Mouse (Mus musculus): ENCODE results near the gene Snx4. TPM values are rescaled to one million over a fixed set of nuclear protein-coding genes. Genes with fewer than 3 reads are reported as not detected.
"Not testable (repeated sequence)": the region's sequence is repeated elsewhere in the genome, so short reads cannot be mapped to it uniquely, and the experiment has no call there.

Snx4 gene
- polyA plus RNA-seq (2012; rRNA removed), result 7.6 and 10.6 TPM in 2 replicates

- no peaks in the 10 kb centered on the region for H3K27me3 ChIP-seq (ENCODE audit: control insufficient read depth, insufficient read depth, low read length)
- peak within 1 kb of the TSS; percentile 90 for H3K27ac ChIP-seq (ENCODE audit: control insufficient read depth, insufficient read depth, low read depth, low read length)
- H3K4me1 ChIP-seq (ENCODE audit: control insufficient read depth, insufficient read depth, low read length), result peaks cover 6% of the 10 kb centered on the region
- no peaks in the 10 kb centered on the region for H3K36me3 ChIP-seq (ENCODE audit: control insufficient read depth, insufficient read depth, low read length)
- no peak for TF ChIP-seq CTCF (IDR thresholded peaks at IDR 0.05; ENCODE audit: control insufficient read depth, insufficient read depth, insufficient replicate concordance, low read depth, low read length)
- peak; percentile 60 for TF ChIP-seq POLR2A (IDR thresholded peaks at IDR 0.05; ENCODE audit: control insufficient read depth, low read depth, low read length)
- H3K4me3 ChIP-seq (ENCODE audit: control insufficient read depth, low read depth, low read length), result peak within 1 kb of the TSS; percentile 98
These were observed at the start of gene Snx4 for GRCm38 (mm10) chr16:33251194-33252051. Snx4 (plus strand) TSS chr16:33251442.

GRCm38 (mm10) chr16:33210812-33211211 is 40.4 kb upstream of the Snx4 start:
- no peak for TF ChIP-seq POLR2A (IDR thresholded peaks at IDR 0.05; ENCODE audit: control insufficient read depth, low read depth, low read length)
- no peak for TF ChIP-seq CTCF (IDR thresholded peaks at IDR 0.05; ENCODE audit: control insufficient read depth, insufficient read depth, insufficient replicate concordance, low read depth, low read length)
- no peak overlapping the region for H3K4me3 ChIP-seq (ENCODE audit: control insufficient read depth, low read depth, low read length)
- peaks cover 1% of the 10 kb centered on the region; the same call in 1 of the 2 replicates for H3K36me3 ChIP-seq (ENCODE audit: control insufficient read depth, insufficient read depth, low read length)
- H3K27ac ChIP-seq (ENCODE audit: control insufficient read depth, insufficient read depth, low read depth, low read length), result no peak overlapping the region
- no peaks in the 10 kb centered on the region for H3K27me3 ChIP-seq (ENCODE audit: control insufficient read depth, insufficient read depth, low read length)
- no peaks in the 10 kb centered on the region for H3K4me1 ChIP-seq (ENCODE audit: control insufficient read depth, insufficient read depth, low read length)

- H3K27ac ChIP-seq (ENCODE audit: control insufficient read depth, insufficient read depth, low read depth, low read length), result no peak overlapping the region
- no peak overlapping the region for H3K4me3 ChIP-seq (ENCODE audit: control insufficient read depth, low read depth, low read length)
- TF ChIP-seq POLR2A (IDR thresholded peaks at IDR 0.05; ENCODE audit: control insufficient read depth, low read depth, low read length) (no peak), CTCF (IDR thresholded peaks at IDR 0.05; ENCODE audit: control insufficient read depth, insufficient read depth, insufficient replicate concordance, low read depth, low read length) (no peak)
- no peaks in the 10 kb centered on the region for H3K4me1 ChIP-seq (ENCODE audit: control insufficient read depth, insufficient read depth, low read length)
- no peaks in the 10 kb centered on the region for H3K27me3 ChIP-seq (ENCODE audit: control insufficient read depth, insufficient read depth, low read length)
- peaks cover 1% of the 10 kb centered on the region; the same call in 1 of the 2 replicates for H3K36me3 ChIP-seq (ENCODE audit: control insufficient read depth, insufficient read depth, low read length)
These were observed 34.8 kb upstream of the Snx4 start for GRCm38 (mm10) chr16:33216313-33217003.

DNA sequence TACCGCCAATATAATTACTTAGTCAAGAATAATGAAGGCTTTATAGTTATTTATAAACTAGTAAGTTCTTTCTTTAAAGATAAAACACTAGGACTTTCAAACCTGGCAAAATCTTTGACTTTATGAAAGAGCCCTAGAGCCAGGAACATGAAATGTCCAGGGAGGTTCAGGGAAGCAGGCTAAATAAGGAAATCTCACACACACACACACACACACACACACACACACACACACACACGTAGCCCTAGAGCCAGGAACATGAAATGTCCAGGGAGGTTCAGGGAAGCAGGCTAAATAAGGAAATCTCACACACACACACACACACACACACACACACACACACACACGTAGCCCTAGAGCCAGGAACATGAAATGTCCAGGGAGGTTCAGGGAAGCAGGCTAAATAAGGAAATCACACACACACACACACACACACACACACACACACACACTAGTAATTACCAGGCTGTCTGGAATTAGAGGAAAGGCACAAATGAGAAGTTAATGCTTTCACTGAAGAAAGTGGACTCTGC is 33.6 kb upstream of the Snx4 start:
- H3K27me3 ChIP-seq (ENCODE audit: control insufficient read depth, insufficient read depth, low read length); H3K36me3 ChIP-seq (ENCODE audit: control insufficient read depth, insufficient read depth, low read length); H3K27ac ChIP-seq (ENCODE audit: control insufficient read depth, insufficient read depth, low read depth, low read length): not testable (repeated sequence)

DNA sequence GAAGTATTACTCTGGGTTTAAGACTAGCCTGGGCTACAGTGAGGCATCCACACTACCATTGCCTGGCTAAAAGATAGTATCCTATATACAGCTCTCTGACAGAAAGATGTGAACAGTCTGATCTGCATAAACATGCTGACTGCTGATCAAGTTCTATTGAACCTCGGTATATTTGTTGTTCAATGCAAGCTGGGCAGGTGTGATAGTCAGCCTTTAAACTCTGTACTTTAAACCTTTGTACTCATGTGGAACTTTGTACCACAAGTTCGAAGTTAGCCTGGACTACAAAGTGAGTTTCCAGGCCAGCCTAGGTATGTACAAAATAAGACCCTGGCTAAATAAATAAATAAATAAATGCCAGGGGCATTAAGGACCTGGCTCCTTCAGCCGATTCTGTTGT is 28.8 kb upstream of the Snx4 start:
- TF ChIP-seq CTCF (IDR thresholded peaks at IDR 0.05; ENCODE audit: control insufficient read depth, insufficient read depth, insufficient replicate concordance, low read depth, low read length) (no peak), POLR2A (IDR thresholded peaks at IDR 0.05; ENCODE audit: control insufficient read depth, low read depth, low read length) (no peak)
- Histone ChIP-seq H3K36me3 (ENCODE audit: control insufficient read depth, insufficient read depth, low read length) (peaks cover 1% of the 10 kb centered on the region), H3K27me3 (ENCODE audit: control insufficient read depth, insufficient read depth, low read length) (no peaks in the 10 kb centered on the region), H3K4me1 (ENCODE audit: control insufficient read depth, insufficient read depth, low read length) (no peaks in the 10 kb centered on the region), H3K27ac (ENCODE audit: control insufficient read depth, insufficient read depth, low read depth, low read length) (no peak overlapping the region), H3K4me3 (ENCODE audit: control insufficient read depth, low read depth, low read length) (no peak overlapping the region)

More for the DNA sequence above, 33.6 kb upstream of the Snx4 start:
- H3K4me3 ChIP-seq (ENCODE audit: control insufficient read depth, low read depth, low read length); H3K4me1 ChIP-seq (ENCODE audit: control insufficient read depth, insufficient read depth, low read length): not testable (repeated sequence)

GRCm38 (mm10) chr16:33224381-33224780 is 26.9 kb upstream of the Snx4 start:
- H3K4me3 ChIP-seq (ENCODE audit: control insufficient read depth, low read depth, low read length), result no peak overlapping the region
- no peak for TF ChIP-seq CTCF (IDR thresholded peaks at IDR 0.05; ENCODE audit: control insufficient read depth, insufficient read depth, insufficient replicate concordance, low read depth, low read length)
- TF ChIP-seq POLR2A (IDR thresholded peaks at IDR 0.05; ENCODE audit: control insufficient read depth, low read depth, low read length), result no peak
- H3K36me3 ChIP-seq (ENCODE audit: control insufficient read depth, insufficient read depth, low read length), result peaks cover 1% of the 10 kb centered on the region
- no peaks in the 10 kb centered on the region for H3K4me1 ChIP-seq (ENCODE audit: control insufficient read depth, insufficient read depth, low read length)
- H3K27me3 ChIP-seq (ENCODE audit: control insufficient read depth, insufficient read depth, low read length), result no peaks in the 10 kb centered on the region
- no peak overlapping the region for H3K27ac ChIP-seq (ENCODE audit: control insufficient read depth, insufficient read depth, low read depth, low read length)

GRCm38 (mm10) chr16:33234128-33234527 is 17.1 kb upstream of the Snx4 start:
- Histone ChIP-seq H3K4me3 (ENCODE audit: control insufficient read depth, low read depth, low read length) (no peak overlapping the region), H3K27me3 (ENCODE audit: control insufficient read depth, insufficient read depth, low read length) (no peaks in the 10 kb centered on the region), H3K36me3 (ENCODE audit: control insufficient read depth, insufficient read depth, low read length) (no peaks in the 10 kb centered on the region; the same call in 1 of the 2 replicates), H3K27ac (ENCODE audit: control insufficient read depth, insufficient read depth, low read depth, low read length) (0 out of 2 replicates have a peak overlapping the region, but pooled peaks have one; percentile 21), H3K4me1 (ENCODE audit: control insufficient read depth, insufficient read depth, low read length) (no peaks in the 10 kb centered on the region; the same call in 1 of the 2 replicates)
- no peak for TF ChIP-seq POLR2A (IDR thresholded peaks at IDR 0.05; ENCODE audit: control insufficient read depth, low read depth, low read length)
- TF ChIP-seq CTCF (IDR thresholded peaks at IDR 0.05; ENCODE audit: control insufficient read depth, insufficient read depth, insufficient replicate concordance, low read depth, low read length), result no peak
